Mouse (Mus musculus): ENCODE measurements around the gene Acot7.
A peak's percentile ranks its signal among the peaks of the same experiment; 100 is the strongest.

The Acot7 gene

DNA sequence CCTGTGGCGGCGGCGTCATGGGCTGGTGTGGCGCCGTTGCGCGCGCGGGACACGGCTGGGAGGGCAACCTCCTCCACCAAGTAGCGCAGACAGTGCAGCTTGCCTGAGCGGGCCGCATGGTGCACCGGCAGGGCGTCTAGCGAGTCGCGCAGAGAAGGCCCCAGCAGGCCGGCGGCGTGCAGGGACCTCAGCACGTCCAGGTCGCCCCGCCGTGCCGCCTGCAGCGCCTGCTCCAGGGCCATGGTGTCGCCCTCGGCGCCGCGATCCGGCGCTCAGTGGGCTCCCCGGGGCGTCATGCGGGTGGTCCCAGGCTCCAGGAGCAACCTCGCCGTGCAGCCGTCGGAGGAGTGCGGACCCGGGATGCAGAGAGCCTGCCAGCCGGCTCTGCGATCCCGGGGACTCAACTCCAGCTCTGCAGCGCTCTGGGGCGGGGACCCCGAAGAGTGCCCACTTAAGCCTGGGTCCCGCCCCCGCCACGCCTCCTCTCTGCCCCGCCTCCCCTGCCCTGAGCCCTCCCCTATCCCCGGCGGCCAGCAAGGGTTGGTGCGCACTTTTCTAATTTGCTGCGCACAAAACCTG lies 25.9 kb upstream of the Acot7 start, which contains the start of gene Espn:
Gene Espn (minus strand): TSS at position 406 of the 579 bp plus-strand sequence.
- peak in 1 of 2 experiments; percentile 80 for DNase-seq

DNA sequence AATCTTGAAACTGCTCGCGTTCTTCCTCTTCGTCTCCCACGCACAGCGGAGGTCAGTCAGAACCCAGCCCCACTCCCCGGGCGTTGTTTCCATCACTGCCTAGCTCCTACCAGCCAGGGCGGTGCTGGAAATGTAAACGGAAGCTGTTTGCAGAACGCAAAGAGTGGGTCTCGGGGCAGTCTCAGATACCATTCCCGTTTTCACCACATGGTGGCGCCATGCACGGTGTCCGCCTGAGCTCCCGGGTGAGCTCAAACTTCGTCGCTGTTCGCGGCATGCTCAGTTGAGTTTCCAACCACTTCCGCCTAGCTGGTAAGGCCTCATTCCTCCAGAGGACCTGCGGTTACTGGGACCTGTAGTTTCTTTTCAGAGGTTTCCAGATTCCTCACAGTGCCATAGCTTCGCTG lies 24.2 kb upstream of the Acot7 start:
- peak; percentile 83 to 94 for DNase-seq

DNA sequence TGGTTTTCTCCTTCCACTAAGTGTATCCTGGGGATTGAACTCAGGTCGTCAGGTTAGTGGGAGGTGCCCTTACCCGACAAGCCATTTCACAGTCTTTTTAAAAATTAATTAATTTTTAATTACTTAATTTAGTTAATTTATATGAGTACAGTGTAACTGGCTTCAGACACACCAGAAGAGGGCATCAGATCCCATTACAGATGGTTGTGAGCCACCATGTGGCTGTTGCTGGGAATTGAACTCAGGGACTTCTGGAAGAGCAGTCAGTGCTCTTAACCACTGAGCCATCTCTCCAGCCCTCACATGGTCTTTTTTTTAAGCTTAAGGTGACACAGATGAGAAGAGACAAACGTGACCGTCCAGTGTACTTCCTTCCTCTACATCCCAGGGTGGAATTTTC lies 22.9 kb upstream of the Acot7 start:
- no peak for DNase-seq

DNA sequence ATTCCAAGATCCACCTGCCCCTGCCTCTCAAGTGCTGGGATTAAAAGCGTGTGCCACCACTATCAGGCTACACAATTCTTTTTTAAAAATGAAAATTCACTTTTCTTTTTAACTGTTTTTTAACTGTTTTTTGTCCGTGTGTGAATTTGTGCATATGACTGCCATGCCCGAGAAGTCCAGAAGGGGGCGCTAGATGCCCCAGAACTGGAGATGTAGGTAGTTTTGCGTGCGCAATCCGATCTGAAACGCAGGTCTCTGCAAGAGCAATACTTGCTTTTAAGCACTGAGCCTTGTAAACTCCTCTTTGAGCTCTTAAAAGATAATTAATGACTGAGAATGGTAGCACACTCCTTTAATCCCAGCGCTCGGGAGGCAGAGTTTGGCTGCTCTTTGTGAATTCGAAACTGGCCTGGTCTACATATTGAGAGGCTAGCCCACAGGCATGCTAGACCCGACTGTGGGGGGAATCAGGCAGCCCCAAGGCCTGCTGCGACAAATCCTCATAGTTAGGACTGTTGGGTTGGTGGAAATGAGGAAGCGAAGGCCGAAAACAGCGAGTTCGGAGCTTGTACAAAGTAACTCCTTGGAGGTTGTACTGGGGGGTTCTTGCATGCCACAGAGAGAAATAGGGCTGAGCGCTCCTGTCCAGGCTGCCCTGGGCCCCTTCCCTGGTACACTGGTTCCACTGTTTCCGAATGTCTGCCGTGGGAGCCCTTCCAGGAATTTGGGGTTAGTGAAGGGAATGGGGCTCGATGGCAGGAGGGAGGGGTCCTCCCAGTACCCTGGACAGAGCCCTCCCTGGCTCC lies 20.0 kb upstream of the Acot7 start:
- DNase-seq: peak; percentile 36 to 73

DNA sequence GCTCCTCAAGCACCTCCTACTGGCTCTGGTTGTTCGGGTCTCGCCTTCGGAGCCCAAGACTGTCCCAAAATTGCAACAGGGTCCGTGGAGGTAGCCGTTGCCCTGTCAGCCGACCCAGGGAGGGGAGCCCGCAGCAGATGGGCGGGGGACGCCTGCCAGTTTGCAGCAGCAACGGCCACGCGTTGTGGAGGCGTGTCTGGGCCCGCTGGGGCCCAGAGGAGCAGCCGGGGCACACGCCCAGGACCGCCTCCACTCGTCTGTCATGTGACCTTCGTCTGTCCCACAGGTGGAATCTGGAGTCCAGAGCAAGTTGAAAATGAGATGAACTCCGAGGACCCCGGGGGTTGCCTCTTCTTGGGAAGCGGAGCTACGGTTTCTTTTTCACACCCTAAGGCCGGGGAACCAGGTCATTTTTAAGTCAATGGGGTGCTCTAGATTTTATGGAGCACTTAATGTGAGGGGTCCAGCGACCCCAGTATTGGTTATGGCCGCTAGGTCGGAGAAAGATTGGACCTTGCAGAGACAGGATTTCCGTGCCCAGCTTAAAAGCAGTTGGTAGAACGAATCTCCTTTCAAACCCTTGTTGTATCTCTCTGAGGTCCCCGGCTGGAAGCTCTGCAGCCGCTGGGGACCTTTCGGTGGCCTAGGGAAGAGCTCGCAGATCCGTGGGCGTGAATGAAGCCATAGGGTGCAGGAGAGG lies 19.2 kb upstream of the Acot7 start, which contains the start of gene Hes2:
Gene Hes2 (plus strand): TSS at position 283 of the 700 bp plus-strand sequence.
- DNase-seq: peak; percentile 53 to 72

DNA sequence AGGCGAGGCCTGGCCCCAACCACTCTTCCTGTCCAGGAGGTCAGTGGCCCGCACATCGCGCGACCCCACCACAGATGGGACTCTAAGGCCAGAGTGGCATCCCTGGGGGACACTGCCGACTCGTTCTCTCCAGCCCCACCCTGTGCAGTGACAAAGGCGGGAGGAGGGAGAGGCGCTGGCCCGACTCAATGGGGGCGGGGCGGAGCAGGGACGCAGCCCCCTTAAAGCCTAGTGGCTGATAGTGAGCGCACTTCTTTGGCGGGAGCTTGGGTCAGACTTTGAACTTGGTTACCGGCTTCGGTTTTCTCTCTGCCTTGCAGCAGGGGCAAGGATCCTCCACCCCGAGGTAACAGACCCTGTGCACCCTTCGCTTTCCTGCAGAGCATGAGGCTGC lies 18.7 kb upstream of the Acot7 start:
- peak; percentile 30 to 59 for DNase-seq

DNA sequence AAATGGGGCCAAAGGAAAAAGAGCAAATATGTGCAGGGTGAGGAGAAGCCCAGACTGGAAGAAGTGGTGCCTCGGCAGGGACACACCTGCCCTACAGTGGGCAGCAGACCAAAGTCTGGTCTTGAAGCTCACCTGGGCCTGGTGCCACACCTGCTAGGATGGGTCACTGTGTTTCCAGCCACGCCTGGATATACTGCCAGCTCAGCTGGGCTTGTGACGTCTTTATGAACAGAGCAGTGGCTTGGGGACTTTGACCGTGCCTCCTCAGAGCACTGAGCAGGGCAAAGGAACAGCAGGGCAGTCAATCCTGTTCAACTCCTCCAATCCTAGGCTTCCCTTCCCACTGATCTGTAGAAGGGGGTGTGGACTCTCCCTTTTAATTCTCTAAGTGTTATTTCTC lies 17.2 kb upstream of the Acot7 start:
- peak; percentile 80 to 87 for DNase-seq

DNA sequence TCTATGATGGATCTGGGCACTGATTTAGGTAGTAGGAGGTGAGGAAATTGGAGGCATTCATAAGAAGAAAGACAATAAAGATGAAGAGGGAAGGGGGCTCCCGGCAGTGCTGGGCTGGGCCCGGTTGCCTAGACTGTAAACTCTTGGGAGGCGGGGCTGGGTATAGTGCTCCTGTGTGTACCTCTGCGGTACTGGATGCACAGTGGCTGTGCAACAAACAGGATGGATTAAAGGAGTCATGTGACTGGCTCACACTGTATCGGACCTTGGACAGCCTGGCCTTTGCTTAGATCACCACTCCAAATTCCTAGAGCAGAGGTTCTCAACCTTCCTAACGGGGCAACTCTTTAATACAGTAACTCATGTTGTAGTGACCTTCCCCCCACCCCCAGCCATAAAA lies 16.3 kb upstream of the Acot7 start:
- DNase-seq: peak; percentile 60 to 76

DNA sequence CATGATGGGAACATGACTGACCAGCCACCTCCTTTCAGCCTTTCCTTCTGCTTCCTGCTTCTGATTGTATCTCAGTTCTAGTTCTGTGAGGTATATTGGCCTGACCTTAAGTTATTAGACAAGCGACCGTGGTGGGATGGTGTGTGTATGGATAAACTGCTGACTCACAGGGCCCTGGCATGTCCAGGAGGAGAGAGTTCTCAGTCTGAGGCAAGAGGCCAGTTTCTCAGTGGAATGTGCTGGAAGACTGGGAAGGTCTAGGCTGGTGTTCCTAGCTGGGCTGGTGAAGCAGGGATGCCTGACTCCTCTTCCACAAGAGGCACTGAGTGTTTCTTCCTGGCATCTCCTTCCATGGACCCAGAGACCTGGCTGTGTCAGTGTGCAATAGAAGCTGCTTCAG lies 15.2 kb upstream of the Acot7 start:
- no peak for DNase-seq

DNA sequence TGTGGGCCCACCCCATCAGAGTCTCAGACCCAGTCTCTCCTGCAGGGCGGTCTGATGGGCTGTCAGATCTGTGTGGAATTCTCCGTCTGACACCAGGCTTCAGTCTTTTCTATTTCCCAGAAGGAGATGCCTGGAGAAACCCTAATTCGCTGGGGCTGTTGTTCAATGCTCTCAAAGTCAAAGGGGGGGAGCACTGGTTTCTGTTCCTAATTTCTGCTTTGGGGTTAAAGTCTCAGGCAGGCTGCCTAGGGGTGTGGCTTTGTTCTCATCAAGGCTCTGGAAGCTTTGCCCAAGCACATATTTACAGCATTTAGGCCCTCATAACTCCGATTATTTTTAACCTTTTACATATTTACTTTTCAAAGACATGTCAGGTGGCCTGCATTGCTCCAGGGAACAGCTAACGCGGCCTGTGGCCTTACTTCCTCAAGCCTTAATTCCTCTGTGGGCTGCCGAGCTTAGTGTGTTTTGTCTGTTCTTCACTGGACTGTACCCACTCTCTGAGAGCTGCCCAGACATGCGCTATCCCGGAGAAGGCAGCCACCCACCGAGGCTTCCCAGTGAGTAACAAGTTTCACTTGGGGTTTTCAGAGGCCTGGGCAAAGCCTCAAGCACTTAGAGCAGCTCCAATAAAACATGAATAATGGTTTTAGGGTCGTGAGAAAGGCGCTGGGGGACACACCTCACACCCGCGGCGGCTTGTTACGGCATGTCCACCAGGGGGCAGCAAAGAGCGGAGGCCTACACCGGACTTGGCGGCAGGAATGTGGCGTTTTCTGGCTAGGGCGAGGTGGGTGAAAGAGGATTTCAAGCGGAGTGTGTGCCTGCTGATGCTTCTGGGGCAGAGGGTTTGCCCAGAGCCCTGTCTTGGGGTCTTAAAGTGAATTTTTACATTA lies 12.7 kb upstream of the Acot7 start:
- DNase-seq: peak; percentile 63 to 90

DNA sequence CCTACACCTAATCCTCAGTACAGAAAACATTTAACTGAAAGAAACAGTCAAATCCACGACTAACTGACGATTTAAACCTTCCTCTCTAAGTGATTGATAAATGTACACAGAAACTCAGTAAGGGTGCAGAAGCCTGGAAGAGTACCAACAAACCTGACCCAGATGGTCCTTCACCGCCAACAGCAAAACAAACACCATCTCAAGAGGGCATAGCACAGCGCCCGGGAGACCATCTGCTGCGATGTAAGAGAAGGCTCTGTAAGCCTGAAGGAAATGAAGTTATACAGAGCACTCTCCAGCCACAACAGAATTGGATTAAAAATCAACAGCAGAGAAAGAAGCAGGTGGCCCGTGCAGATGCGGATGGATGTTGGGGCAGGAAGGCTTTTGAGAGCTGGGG lies 9.9 kb upstream of the Acot7 start:
- DNase-seq: no peak

DNA sequence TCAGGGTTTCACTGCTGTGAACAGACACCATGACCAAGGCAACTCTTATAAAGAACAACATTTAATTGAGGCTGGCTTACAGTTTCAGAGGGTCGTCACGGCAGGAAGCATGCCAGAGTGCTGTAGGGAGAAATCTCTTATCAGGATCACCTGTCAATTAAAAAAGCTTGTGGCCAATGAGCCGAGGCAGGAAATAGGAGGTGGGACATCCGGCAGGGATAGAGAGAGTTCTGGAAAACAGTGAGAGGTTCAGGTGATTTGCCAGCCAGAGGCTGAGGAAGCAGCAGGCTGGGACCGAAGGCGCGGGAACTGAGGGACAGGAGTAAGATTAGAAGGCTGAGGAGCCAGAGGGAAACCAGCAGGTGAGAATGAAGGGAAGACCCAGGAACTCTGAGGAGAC lies 8.8 kb upstream of the Acot7 start:
- no peak for DNase-seq

DNA sequence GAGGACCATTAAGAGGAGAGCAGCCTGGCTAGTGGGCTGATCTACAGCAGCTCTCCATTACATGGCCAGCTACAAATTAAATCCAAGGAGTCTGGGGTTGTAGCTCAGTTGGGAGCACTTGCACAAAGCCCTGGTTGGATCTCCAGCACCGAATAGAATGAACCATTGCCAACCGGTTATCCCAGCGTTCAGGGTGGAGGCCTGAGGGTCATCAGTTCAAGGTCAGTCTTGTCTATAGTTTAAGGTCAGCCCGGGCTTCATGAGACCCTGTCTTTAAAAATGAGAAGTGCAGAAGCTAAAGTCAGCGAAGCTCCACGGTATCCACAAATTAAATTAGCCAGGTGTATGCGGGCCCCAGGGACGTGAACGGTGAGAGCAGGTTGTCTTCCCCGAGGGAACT lies 7.6 kb upstream of the Acot7 start:
- no peak for DNase-seq

DNA sequence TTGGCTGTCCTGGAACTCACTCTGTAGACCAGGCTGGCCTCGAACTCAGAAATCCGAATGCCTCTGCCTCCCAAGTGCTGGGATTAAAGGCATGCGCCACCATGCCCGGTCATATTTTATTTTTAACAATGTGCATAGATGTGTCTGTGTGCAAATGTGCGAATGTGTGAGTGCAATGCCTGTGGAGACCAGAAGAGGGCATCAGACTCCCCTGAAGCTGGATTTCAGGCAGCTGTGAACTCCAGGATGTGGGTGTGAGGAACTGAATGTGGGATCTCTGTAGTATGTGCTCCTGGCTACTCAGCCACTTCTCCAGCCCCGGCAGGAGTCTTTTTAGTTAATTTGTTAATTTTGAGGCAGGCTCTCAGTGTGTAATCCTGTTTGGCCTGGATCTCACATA lies 6.4 kb upstream of the Acot7 start:
- DNase-seq: no peak

DNA sequence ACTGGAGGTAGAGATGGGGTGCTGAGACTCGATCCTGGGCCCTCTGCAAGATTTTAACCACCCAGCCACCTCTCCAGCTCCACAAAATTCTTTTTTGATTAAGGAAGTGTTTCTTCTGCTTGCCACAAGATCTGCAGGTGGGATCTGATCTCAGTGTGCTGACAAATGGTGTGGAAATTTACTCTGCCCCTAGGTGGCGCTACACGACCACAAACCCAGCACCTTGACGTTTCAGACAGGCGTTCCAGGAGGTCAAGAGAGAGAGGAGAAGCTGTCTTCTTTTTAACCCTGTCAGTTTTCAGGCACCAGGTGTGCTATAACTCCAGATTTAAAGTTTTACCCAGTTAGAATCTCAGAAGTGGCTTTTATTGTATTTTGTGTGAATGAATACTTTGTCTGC lies 4.9 kb upstream of the Acot7 start:
- DNase-seq: peak; percentile 84 to 91

DNA sequence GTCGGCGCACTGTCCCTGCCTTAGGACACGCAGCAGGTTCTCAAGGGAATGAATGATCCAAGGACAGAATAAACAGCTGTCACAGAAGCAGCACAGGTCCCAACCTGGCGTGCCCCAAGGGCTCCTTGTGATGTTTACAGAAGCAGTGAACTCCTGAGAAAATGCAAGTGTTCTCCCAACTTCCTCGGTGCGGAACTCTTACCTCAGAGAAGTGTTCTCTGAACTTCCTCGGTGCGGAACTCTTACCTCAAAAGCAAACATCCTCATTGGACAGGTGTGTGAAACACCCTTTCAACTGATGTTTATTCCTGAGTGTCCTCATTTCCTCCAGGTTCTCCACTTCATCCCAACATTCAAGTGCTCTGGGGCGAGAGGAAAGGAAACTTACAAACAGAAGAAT lies 4.0 kb upstream of the Acot7 start:
- no peak for DNase-seq

DNA sequence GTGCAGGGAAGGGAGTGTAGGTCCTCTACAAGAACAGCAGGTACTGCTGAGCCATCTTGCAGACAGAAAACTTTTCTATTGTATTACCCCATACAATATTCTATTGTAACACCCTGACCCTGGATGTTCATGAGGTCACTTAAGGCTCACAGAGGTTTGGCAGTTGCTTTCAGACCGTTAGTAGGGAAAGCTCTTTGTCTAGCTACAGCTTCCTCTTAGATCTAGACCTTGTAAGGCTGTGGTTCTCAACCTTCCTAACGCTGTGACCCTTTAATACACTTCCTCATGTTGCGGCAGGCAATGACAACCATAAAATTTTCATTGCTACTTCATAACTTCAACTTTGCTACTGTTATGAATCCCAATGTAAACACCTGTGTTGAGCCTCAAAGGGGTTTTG lies 1.3 kb upstream of the Acot7 start:
- DNase-seq: no peak

DNA sequence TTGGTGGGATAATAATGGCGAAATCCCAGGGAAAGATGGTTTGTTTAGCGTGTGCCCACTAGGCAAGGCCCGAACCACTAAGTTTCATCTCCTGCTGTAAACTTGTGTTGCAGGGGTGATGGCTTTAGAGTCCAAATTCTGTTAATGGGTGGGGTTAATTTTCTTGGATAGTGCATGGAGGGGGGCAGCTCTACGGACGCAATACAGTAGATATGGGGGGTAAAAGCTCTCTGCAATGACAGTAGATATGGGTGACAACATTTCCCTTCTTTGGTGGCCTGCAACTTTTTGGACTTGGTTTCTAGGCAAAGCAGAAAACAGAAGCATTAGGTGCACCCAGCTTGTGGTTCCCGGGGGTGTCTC lies 779 bp upstream of the Acot7 start:
- DNase-seq: no peak

DNA sequence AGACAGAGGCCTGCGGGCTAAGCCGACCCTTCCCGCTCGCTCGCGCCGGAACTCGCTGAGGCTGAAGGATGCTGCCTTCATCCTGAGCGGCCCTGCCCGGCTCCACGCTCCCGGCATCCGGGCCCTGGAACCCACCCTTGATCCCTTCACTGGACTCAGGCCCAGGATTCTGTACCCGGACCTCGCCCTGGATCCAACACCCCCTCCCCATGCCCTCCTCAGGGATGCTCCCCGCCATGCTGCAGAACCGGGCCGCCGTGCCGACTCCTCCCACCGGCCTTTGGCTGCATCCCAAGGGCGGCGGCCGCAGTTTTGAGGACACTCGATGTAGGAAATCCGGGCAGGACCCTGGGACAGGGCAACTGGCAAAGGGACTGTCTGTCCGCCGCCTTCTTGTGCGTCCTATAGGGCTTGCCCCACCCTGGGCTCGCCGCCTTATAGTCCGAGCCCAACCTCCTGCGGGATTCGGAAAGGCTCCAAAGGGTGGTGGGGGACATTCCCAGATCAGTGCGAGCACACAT lies 470 bp downstream of the Acot7 start:
- peak in 1 of 2 experiments; percentile 59 for DNase-seq

DNA sequence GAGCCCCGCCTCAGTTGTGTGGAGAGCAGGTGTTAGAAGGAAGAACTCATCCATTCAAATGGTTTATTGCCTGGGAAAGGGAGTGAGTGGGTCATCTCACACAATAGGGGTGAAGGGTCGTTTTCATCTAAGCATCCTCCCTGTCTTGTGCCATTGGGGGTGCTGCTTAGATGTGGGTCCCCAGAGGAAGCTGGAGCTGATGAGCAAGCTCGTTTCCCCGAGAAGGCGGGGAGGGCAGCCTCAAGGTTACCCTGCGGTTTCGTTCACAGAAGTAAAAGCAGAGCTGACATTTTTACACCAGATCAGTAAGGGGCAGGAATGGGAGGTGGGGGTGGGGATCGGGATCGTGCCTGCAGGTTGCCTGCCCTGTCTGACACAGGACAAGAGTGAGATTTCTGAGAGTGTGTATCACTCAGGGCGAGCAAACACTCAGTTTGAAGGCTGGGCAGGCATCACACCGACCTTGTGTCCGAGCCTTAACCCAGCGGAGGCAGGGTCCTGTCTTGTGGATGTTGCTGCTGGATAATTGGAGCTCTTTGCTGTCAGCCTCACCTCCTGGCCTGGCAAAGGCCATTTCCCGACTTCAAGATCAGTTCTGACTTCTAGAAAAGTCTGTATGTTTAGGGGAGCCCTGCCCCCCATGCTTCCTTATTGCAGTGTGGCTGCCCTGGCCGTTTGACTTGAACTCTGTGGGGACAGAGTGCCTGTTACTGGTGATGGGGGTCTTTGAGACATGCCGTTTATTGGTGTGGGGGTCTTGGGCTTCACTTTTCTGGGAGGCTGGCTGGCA lies 1.2 kb downstream of the Acot7 start:
- DNase-seq: no peak

DNA sequence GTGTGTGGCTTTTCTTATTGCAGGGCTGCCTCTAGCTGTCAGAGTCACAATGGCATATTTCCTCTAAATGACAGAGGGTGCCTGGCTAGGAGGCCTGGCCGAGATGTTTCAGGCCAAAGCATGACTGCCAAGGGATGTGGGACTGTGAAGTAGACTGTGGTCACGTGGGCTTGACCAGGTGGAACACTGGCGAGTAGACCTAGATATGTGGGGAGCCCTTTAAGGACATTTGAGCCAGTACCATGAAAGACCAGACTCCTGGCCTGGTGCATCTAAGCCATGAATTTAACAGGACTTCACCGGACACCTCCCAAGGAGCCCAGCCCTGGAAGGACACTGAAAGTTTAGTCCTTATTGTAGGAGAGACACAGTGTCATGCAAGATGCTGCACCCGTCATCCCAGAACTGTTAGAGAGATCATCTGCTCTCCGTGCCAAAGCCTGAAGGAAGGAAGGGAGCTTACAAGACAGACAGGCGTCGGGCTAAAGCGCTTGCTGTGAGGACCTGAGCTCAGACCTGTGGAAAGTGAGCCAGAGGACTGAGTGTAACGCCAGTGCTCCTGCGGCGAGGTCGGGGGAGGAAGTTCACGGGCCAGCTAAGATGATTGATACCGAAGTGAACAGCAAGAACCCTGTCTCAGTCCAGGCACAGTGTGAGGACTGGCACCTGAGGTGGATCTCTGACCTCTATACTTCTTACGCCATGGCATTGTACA lies 2.2 kb downstream of the Acot7 start:
- no peak for DNase-seq

Measured in kidney, postnatal 36 days (tissue).